Mouse (Mus musculus) thymus, postnatal 25 days (tissue): ENCODE measurements around the gene Rflnb.

Source experiments
- DNase-seq: peaks from one replicate; pipeline ENCODE4 v3.0.0; 2022

The Rflnb gene

DNA sequence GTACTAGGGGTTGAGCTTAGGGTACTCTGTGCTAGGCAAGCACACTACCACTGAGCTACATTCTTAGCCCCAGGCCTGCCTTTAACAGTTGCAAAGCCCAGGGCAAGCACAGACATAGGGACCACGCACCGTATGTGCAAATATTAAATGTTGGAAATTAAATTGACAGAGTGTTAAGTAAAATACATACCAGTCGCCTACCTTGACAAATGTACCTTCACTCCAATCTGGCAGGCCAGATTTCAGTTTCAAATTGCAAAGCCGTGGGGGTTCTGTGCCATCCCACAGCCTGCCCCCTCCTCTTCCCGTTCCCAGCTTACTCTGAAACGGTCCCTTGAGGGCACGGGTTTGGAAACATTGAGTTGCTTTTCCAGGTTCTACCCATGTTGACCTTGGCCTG lies 41.6 kb downstream of the Rflnb start:
- DNase-seq: no peak

DNA sequence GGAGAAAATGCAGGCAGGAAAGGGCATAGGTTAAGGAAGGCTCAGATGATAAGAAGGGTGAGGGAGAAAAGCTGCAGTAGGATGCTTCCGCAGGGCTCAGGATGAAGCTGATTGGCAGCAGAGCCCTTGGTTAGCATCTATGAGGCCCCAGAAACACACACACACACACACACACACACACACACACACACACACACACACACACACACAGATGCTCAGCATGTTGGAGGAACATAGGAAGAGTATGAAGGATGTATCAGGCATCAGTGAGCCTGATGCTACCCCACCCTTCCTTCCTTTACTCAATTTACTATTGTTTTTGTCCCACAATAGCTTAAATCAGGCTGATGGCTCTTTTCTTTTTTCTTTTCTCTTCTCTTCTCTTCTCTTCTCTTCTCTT lies 43.0 kb downstream of the Rflnb start:
- no peak for DNase-seq

DNA sequence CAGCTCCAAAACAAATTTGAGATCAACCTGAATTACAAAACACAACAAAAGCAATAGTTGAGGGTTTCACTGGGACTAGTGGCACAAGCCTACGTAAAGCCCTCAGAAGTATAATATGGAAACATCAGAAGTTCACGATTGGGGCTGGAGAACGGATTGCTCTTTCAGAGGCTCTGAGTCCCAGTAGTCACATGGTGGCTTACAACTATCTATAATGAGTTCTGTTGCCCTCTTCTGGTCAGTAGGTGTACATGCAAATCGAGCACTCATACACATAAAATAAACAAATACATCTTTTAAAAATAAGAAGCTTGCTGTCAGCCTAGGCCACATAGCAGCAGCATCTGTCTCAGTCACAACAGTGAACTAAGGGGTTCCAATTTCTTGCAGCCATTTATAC lies 44.4 kb downstream of the Rflnb start:
- no peak for DNase-seq

DNA sequence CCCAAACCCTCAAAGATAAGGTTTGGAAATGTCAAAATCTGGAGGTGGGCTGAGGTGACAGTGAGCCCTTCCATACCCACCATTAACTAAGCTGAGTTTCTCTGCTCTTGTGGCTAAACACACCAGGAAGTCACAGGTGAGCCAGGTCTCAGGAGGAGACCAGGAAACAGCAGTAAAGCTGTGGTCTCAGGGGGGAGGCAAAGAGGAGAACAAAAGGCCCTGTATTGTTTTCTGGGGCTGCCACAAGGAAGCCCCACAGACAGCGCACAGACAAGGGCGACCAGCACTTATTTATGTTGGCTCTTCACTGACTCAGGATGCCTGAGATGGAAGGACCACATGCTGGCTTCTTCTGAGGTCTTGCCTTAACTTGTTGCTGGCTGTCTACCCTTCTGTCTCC lies 47.2 kb downstream of the Rflnb start:
- peak; percentile 40 for DNase-seq

DNA sequence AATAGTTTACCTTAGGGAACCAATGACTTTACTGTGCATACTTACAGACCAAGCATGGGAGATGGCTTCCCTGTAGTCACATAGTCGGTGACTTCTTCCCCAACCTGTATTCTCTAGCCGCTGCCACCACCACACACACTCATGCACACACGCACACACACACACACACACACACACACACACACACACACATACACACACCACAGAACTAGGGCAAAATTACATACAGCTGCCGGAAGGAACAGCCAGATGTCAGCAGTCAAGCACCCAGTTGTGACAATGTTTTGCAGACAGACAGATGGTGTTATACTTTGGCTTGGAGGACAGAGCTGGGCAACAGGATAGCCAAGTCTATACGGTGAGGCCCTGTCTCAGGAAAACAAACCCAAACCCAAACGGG lies 49.5 kb downstream of the Rflnb start:
- peak; percentile 53 for DNase-seq

DNA sequence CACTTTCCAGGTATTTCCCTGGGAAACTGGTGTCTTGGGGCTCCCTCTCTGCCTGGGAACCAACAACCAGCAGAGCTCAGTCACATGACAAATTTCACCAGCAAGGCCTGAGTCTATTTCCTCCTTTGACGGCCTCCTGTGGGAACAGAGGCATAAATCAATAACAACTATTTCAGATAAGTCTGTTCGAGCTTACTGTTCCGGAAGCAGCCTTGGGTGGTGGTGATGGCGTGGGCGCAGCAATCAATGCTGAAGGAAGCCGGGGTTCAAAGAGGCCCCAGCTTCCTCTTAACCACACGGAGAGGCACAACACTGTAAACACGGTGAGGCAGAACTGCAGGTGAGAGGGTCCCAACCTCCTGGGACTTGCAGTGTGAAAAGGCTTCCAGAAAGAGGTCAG lies 50.8 kb downstream of the Rflnb start:
- DNase-seq: peak; percentile 80

DNA sequence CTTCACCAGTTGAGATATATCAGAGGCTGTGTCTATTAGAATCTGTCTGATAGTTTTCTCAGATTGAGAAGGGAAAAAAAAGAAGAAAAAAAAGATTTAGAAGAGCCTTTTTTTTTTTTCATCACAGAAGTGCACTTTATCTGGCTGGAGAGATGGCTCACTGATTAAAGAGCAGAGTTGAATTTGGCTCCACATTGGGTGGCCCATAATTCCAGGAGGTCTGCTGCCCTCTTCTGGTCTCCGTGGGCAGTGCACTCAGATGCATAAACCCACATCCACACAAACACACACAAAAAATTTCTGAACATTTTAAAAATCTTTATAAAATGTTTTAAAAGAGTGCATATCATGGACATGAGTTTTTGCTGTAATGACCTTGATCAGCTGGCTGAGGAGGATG lies 53.6 kb downstream of the Rflnb start:
- DNase-seq: no peak

DNA sequence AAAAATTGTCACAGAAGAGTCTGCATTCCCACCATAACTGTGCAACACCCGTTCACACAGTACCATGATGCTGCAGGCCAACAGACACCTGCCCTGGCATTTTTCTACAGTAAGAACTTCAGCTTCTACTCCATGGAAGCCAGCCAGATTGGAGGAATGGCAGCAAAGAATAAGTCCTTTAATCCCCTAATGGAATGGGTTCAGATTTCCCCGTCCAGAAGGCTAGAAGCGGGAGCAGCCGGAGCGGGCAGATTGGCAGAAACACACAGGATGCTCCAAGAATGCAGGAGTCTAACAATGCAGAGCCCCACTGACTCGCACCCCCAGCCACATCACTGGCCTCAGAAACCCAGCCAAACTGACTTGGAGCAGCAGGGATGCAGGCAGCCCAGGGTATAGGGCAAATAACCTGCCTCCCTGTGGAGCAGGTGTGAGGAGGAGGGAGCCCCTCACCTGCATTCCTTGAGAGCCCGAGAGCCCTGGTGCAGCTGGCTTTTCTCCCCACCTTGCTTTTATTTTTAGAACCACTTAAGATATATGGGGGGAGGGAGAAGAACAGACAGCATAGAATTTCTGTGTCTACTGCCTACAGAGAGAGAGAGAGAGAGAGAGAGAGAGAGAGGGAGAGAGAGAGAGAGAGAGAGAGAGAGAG lies 54.5 kb downstream of the Rflnb start:
- no peak for DNase-seq

DNA sequence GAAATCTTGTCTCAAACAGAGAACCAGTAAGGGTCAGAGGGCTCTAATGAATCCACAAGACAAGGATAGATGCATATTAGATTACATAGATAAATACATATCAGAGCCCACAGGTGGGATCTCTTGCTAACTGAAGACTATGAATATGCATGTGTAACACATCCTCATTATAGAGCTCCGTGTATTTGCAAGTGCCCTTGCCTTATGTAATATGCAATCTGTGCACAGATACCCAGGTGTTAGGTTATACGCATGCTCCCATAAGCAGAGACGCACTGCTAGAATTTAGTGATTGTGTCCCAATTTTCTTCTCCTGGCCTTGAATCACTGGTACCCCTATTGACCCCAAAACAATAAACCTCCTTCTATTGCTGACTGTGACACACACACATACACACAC lies 55.4 kb downstream of the Rflnb start:
- DNase-seq: no peak

DNA sequence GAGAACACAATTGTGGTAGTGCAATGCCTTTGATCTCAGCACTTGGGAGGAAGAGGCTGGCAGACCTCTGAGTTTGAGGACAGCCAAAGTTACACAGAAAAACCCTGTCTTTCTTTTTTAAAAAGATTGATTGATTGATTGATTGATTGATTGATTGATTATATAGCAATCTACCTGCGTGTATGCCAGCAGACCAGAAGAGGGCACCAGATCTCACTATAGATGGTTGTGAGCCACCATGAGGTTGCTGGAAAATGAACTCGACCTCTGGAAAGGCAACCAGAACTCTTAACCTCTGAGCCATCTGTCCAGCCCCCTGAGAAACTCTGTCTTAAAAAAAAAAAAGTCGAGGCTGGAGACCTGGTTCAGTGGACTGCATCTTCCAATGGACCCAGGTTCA lies 57.0 kb downstream of the Rflnb start:
- DNase-seq: no peak
